Mouse (Mus musculus) limb, embryonic 14.5 days (tissue): Measurements from ENCODE around the gene Mark4. TPM values are rescaled to one million over a fixed set of nuclear protein-coding genes. Genes with fewer than 3 reads are reported as not detected.
A peak's percentile ranks its signal among the peaks of the same experiment; 100 is the strongest.

Experiments
- ATAC-seq: fragments of 200-750 bp; cut with Nextera tagmentation; 2 replicates; pipeline ENCODE4 v1.8.0; 2017; ENCODE audit warnings: low read depth, moderate number of reproducible peaks, moderate TSS enrichment; ENCODE audit not compliant: low FRiP score
- DNase-seq: peaks from one replicate; pipeline ENCODE4 v3.0.0-alpha.2; 2015; ENCODE audit warnings: low spot score
- H3K27ac ChIP-seq: fragments of 300-500 bp; sonication (generic); replicated peaks from 2 replicates; pipeline ENCODE4 v1.5.1; 2014; ENCODE audit warnings: low read depth, mild to moderate bottlenecking, low read length, moderate library complexity, mixed read lengths
- H3K27me3 ChIP-seq: fragments of 300-500 bp; sonication (generic); 2 replicates; pipeline ENCODE4 v1.6.1; 2014; ENCODE audit warnings: low read length, mixed read lengths; ENCODE audit not compliant: control insufficient read depth, insufficient read depth
- H3K36me3 ChIP-seq: fragments of 300-500 bp; sonication (generic); 2 replicates; pipeline ENCODE4 v1.6.1; 2014; ENCODE audit warnings: mild to moderate bottlenecking, low read length, moderate library complexity, mixed read lengths; ENCODE audit not compliant: control insufficient read depth, insufficient read depth
- H3K4me1 ChIP-seq: fragments of 300-500 bp; sonication (generic); 2 replicates; pipeline ENCODE4 v1.6.1; 2014; ENCODE audit warnings: antibody characterized with exemption, low read length, mixed read lengths; ENCODE audit not compliant: control insufficient read depth, insufficient read depth
- H3K4me2 ChIP-seq: fragments of 300-500 bp; sonication (generic); replicated peaks from 2 replicates; pipeline ENCODE4 v1.6.1; 2014; ENCODE audit warnings: low read depth, mild to moderate bottlenecking, low read length, moderate library complexity; ENCODE audit not compliant: severe bottlenecking
- H3K4me3 ChIP-seq: fragments of 300-500 bp; sonication (generic); replicated peaks from 2 replicates; pipeline ENCODE4 v1.5.1; 2014; ENCODE audit warnings: low read length
- H3K9ac ChIP-seq: fragments of 300-500 bp; sonication (generic); 2 replicates; pipeline ENCODE4 v1.6.1; 2014; ENCODE audit warnings: mild to moderate bottlenecking, low read depth, low read length, moderate library complexity; ENCODE audit not compliant: severe bottlenecking
- H3K9me3 ChIP-seq: fragments of 300-500 bp; sonication (generic); 2 replicates; pipeline ENCODE4 v1.6.1; 2016; ENCODE audit warnings: low read length; ENCODE audit not compliant: control insufficient read depth
- POLR2A ChIP-seq: fragments of 200-500 bp; IDR thresholded peaks from 2 replicates; pipeline ENCODE4 v1.8.0; 2012; ENCODE audit warnings: inconsistent platforms, mild to moderate bottlenecking, moderate library complexity, borderline replicate concordance; ENCODE audit not compliant: insufficient read depth, insufficient read length; ENCODE audit errors: extremely low read depth
- WGBS: fragments of 180-500 bp; shearing (Covaris S2); extraction: QIAGEN DNeasy Blood & Tissue Kit; methylation state at CpG from one replicate; pipeline ENCODE4 v1.1.7; 2014; 5-methylcytosine and 5-hydroxymethylcytosine counted together
- polyA plus RNA-seq, 2 experiments: library from polyadenylated mRNA; depleted of rRNA in 1 of 2; stranded (reverse) in 1 of 2; unstranded in 1 of 2; fragments of >200 nt; fragmentation: Nextera tagmentation in 1 of 2; extraction: Ambion mirVana in 1 of 2; gene quantifications; 2 replicates each; pipeline versions ENCODE4 v1.2.1 to v1.2.3; 2012 to 2014

Gene Mark4
- polyA plus RNA-seq, 2 experiments, result 11.5 to 34.8 TPM

- Histone ChIP-seq H3K27me3 (no peaks in the 10 kb centered on the region), H3K9ac (no peak within 1 kb of the TSS), H3K4me3 (no peak within 1 kb of the TSS), H3K36me3 (no peaks in the 10 kb centered on the region), H3K4me2 (peak within 1 kb of the TSS; percentile 38; the same call in 1 of the 2 replicates), H3K27ac (no peak within 1 kb of the TSS), H3K4me1 (peaks cover 13% of the 10 kb centered on the region; the same call in 1 of the 2 replicates), H3K9me3 (no peaks in the 10 kb centered on the region)
- TF ChIP-seq POLR2A, result no peak
- ATAC-seq (no peak), DNase-seq (no peak)
- 44% methylated on average over 6 of the region's 6 CpGs for WGBS
These were observed 4.3 kb upstream of the Mark4 start, which contains the start of gene Exoc3l2 for GRCm38 (mm10) chr7:19462884-19463381. Gene Exoc3l2, plus strand, starts transcription at chr7:19463331.

- WGBS, result 73% methylated on average over 4 of the region's 4 CpGs
These were observed 3.8 kb upstream of the Mark4 start for GRCm38 (mm10) chr7:19462443-19462842.

GRCm38 (mm10) chr7:19461488-19461887 is 2.9 kb upstream of the Mark4 start:
- H3K9me3 ChIP-seq, result no peaks in the 10 kb centered on the region
- H3K4me2 ChIP-seq, result no peak overlapping the region
- no peaks in the 10 kb centered on the region for H3K27me3 ChIP-seq
- no peak overlapping the region for H3K9ac ChIP-seq
- peak; percentile 88 for DNase-seq
- H3K4me1 ChIP-seq, result peaks cover 23% of the 10 kb centered on the region; the same call in 1 of the 2 replicates
- no peak for ATAC-seq
- H3K27ac ChIP-seq, result no peak overlapping the region
- H3K36me3 ChIP-seq, result peaks cover under 1% of the 10 kb centered on the region; the same call in 1 of the 2 replicates
- no peak overlapping the region for H3K4me3 ChIP-seq
- 13% methylated on average over 6 of the region's 6 CpGs for WGBS
- TF ChIP-seq POLR2A, result no peak

More at GRCm38 (mm10) chr7:19462443-19462842, 3.8 kb upstream of the Mark4 start:
- no peak for TF ChIP-seq POLR2A
- ATAC-seq (no peak), DNase-seq (no peak)
- Histone ChIP-seq H3K4me3 (no peak overlapping the region), H3K4me1 (peaks cover 15% of the 10 kb centered on the region; the same call in 1 of the 2 replicates), H3K27ac (no peak overlapping the region), H3K27me3 (no peaks in the 10 kb centered on the region), H3K9ac (no peak overlapping the region), H3K9me3 (no peaks in the 10 kb centered on the region), H3K4me2 (no peak overlapping the region), H3K36me3 (no peaks in the 10 kb centered on the region)

GRCm38 (mm10) chr7:19460500-19460899 is 1.9 kb upstream of the Mark4 start:
- Histone ChIP-seq H3K4me3 (no peak overlapping the region), H3K27me3 (no peaks in the 10 kb centered on the region), H3K27ac (no peak overlapping the region), H3K4me1 (peaks cover 23% of the 10 kb centered on the region; the same call in 1 of the 2 replicates), H3K9me3 (no peaks in the 10 kb centered on the region), H3K9ac (no peak overlapping the region), H3K4me2 (no peak overlapping the region), H3K36me3 (peaks cover 9% of the 10 kb centered on the region; the same call in 1 of the 2 replicates)
- no peak for TF ChIP-seq POLR2A
- WGBS, result 69% methylated on average over 1 of the region's 1 CpGs
- no peak for DNase-seq
- no peak for ATAC-seq

GRCm38 (mm10) chr7:19459144-19459870 is 686 bp upstream of the Mark4 start:
- H3K36me3 ChIP-seq, result peaks cover 9% of the 10 kb centered on the region; the same call in 1 of the 2 replicates
- ATAC-seq (no peak), DNase-seq (no peak)
- no peak for TF ChIP-seq POLR2A
- peak overlapping the region; percentile 87 for H3K9ac ChIP-seq
- WGBS, result 19% methylated on average over 6 of the region's 6 CpGs
- peak overlapping the region; percentile 73; the same call in 1 of the 2 replicates for H3K27ac ChIP-seq
- peak overlapping the region; percentile 89 for H3K4me3 ChIP-seq
- peak overlapping the region; percentile 65 for H3K4me2 ChIP-seq
- no peaks in the 10 kb centered on the region for H3K9me3 ChIP-seq
- H3K27me3 ChIP-seq, result no peaks in the 10 kb centered on the region
- peaks cover 16% of the 10 kb centered on the region; the same call in 1 of the 2 replicates for H3K4me1 ChIP-seq
